Mouse (Mus musculus) 416B (cell line): Measurements from ENCODE around the gene Ufd1.

Experiments
- DNase-seq: peaks from one replicate; pipeline ENCODE4 v3.0.0; 2011; ENCODE audit warnings: low read depth

Ufd1 gene

GRCm38 (mm10) chr16:18811468-18812384 lies at the start of gene Ufd1, which contains the start of gene Cdc45:
Gene Ufd1 (plus strand): TSS chr16:18811779.
Gene Cdc45 (minus strand): TSS chr16:18811987.
- DNase-seq = peak; percentile 99

GRCm38 (mm10) chr16:18762960-18763359 lies 48.6 kb upstream of the Ufd1 start:
- DNase-seq = no peak

GRCm38 (mm10) chr16:18766390-18766789 lies 45.2 kb upstream of the Ufd1 start:
- no peak for DNase-seq

- no peak for DNase-seq
Measured at GRCm38 (mm10) chr16:18769501-18769900, 42.1 kb upstream of the Ufd1 start.

- DNase-seq = no peak
Measured at GRCm38 (mm10) chr16:18773936-18774335, 37.6 kb upstream of the Ufd1 start.

- DNase-seq = no peak
Measured at GRCm38 (mm10) chr16:18775621-18776555, 35.7 kb upstream of the Ufd1 start.

GRCm38 (mm10) chr16:18776556-18777100 lies 35.0 kb upstream of the Ufd1 start, which contains the start of gene Cldn5:
Gene Cldn5 (plus strand): TSS chr16:18776847.
- DNase-seq = no peak

- DNase-seq = no peak
Measured at GRCm38 (mm10) chr16:18777101-18778080, 34.2 kb upstream of the Ufd1 start.

- no peak for DNase-seq
Measured at GRCm38 (mm10) chr16:18778461-18778860, 33.1 kb upstream of the Ufd1 start.

GRCm38 (mm10) chr16:18781810-18782209 lies 29.8 kb upstream of the Ufd1 start:
- DNase-seq = no peak

GRCm38 (mm10) chr16:18785025-18785424 lies 26.6 kb upstream of the Ufd1 start:
- no peak for DNase-seq

GRCm38 (mm10) chr16:18785485-18785884 lies 26.1 kb upstream of the Ufd1 start:
- DNase-seq = no peak

- DNase-seq = no peak
Measured at GRCm38 (mm10) chr16:18786652-18787051, 24.9 kb upstream of the Ufd1 start.

GRCm38 (mm10) chr16:18788627-18789406 lies 22.8 kb upstream of the Ufd1 start:
- peak; percentile 67 for DNase-seq

- peak; percentile 11 for DNase-seq
Measured at GRCm38 (mm10) chr16:18795223-18795899, 16.2 kb upstream of the Ufd1 start.

GRCm38 (mm10) chr16:18796645-18797044 lies 14.9 kb upstream of the Ufd1 start:
- no peak for DNase-seq

GRCm38 (mm10) chr16:18798151-18798550 lies 13.4 kb upstream of the Ufd1 start:
- DNase-seq = no peak

GRCm38 (mm10) chr16:18798841-18799240 lies 12.7 kb upstream of the Ufd1 start:
- DNase-seq = peak; percentile 24

GRCm38 (mm10) chr16:18805746-18806145 lies 5.8 kb upstream of the Ufd1 start:
- no peak for DNase-seq

- peak; percentile 84 for DNase-seq
Measured at GRCm38 (mm10) chr16:18809001-18809400, 2.6 kb upstream of the Ufd1 start.
